Mouse (Mus musculus): ENCODE data around the gene Camkmt. TPM values are rescaled to one million over a fixed set of nuclear protein-coding genes. Genes with fewer than 3 reads are reported as not detected.

Camkmt gene
- polyA plus RNA-seq, 1 experiment from 2014 or later: 19.4 TPM

DNA sequence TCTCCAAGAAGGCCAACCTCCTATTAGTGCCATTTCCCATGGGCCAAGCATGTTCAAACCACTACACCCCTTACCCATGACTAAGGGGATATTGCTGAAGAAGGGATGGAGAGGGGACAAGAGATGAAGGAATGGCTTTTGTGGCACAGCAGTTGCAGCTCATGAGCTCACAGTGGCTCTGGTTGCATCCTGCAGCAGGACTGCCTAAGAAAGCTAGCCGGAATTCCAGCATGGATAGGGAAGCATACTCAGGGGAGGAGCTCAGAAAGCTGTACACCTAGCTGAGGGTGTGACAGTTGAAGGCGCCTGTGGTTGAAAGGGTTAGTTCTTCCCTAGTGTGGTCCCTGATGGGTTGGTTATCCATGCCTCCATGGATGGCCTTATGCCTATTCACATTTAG is 78.4 kb downstream of the Camkmt start:
- H3K4me2 ChIP-seq (ENCODE audit: low read length): no peak overlapping the region
- WGBS: 92% methylated on average over 2 of the region's 2 CpGs
- no peaks in the 10 kb centered on the region for H3K9me3 ChIP-seq (ENCODE audit: control insufficient read depth, low read length)
- no peak overlapping the region for H3K4me3 ChIP-seq (replicated peaks; ENCODE audit: low read depth, low read length)
- H3K36me3 ChIP-seq (ENCODE audit: control insufficient read depth, insufficient read depth, low read length): no peaks in the 10 kb centered on the region
- no peak for ATAC-seq (ENCODE audit: low FRiP score, low TSS enrichment)
- no peaks in the 10 kb centered on the region for H3K27me3 ChIP-seq (ENCODE audit: control insufficient read depth, insufficient read depth, low read length)
- H3K4me1 ChIP-seq (ENCODE audit: control insufficient read depth, insufficient read depth, low read length): 0 out of 2 replicates have a peak, but pooled peaks cover 3% of the 10 kb centered on the region
- H3K27ac ChIP-seq (replicated peaks; ENCODE audit: low read depth, low read length): no peak overlapping the region
- H3K9ac ChIP-seq (replicated peaks; ENCODE audit: low read length): no peak overlapping the region
- DNase-seq: no peak

- Histone ChIP-seq H3K36me3 (ENCODE audit: control insufficient read depth, insufficient read depth, low read length) (no peaks in the 10 kb centered on the region), H3K27me3 (ENCODE audit: control insufficient read depth, insufficient read depth, low read length) (no peaks in the 10 kb centered on the region), H3K27ac (replicated peaks; ENCODE audit: low read depth, low read length) (no peak overlapping the region), H3K4me3 (replicated peaks; ENCODE audit: low read depth, low read length) (no peak overlapping the region), H3K9me3 (ENCODE audit: control insufficient read depth, low read length) (no peaks in the 10 kb centered on the region), H3K4me1 (ENCODE audit: control insufficient read depth, insufficient read depth, low read length) (0 out of 2 replicates have a peak, but pooled peaks cover 3% of the 10 kb centered on the region), H3K9ac (replicated peaks; ENCODE audit: low read length) (no peak overlapping the region), H3K4me2 (ENCODE audit: low read length) (no peak overlapping the region)
- DNase-seq: no peak
- ATAC-seq (ENCODE audit: low FRiP score, low TSS enrichment): no peak
- 74% methylated on average over 10 of the region's 10 CpGs for WGBS
Observed at GRCm38 (mm10) chr17:85170541-85171255, 80.3 kb downstream of the Camkmt start.

DNA sequence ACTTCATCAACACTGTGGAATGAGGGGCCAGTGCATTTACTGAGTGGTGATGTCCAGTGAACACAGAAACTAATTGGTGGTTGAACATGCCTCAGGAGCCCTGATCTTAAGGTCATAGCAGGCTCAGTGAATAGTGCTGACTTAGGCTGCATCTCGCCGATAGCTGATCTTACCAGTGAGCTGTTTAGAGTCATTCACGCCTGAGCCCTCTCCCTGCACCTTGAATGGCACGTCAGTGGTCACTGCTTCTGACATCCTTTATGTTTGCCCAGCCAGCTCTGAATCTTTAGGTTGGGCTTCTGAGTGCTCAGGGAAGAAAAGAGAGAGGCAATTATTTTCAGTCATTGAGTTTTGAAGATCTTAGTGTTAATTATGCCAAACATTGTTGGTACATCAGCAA is 81.6 kb downstream of the Camkmt start:
- Histone ChIP-seq H3K27me3 (ENCODE audit: control insufficient read depth, insufficient read depth, low read length) (no peaks in the 10 kb centered on the region), H3K4me2 (ENCODE audit: low read length) (no peak overlapping the region), H3K4me1 (ENCODE audit: control insufficient read depth, insufficient read depth, low read length) (0 out of 2 replicates have a peak, but pooled peaks cover 3% of the 10 kb centered on the region), H3K36me3 (ENCODE audit: control insufficient read depth, insufficient read depth, low read length) (no peaks in the 10 kb centered on the region), H3K9me3 (ENCODE audit: control insufficient read depth, low read length) (no peaks in the 10 kb centered on the region), H3K9ac (replicated peaks; ENCODE audit: low read length) (no peak overlapping the region), H3K27ac (replicated peaks; ENCODE audit: low read depth, low read length) (no peak overlapping the region), H3K4me3 (replicated peaks; ENCODE audit: low read depth, low read length) (no peak overlapping the region)
- WGBS: 9% methylated on average over 4 of the region's 4 CpGs
- ATAC-seq (ENCODE audit: low FRiP score, low TSS enrichment): no peak
- DNase-seq: no peak

- no peak overlapping the region for H3K27ac ChIP-seq (replicated peaks; ENCODE audit: low read depth, low read length)
- DNase-seq (no peak), ATAC-seq (ENCODE audit: low FRiP score, low TSS enrichment) (no peak)
- H3K4me3 ChIP-seq (replicated peaks; ENCODE audit: low read depth, low read length): no peak overlapping the region
- H3K4me1 ChIP-seq (ENCODE audit: control insufficient read depth, insufficient read depth, low read length): no peaks in the 10 kb centered on the region
- H3K9me3 ChIP-seq (ENCODE audit: control insufficient read depth, low read length): no peaks in the 10 kb centered on the region
- 50% methylated on average over 13 of the region's 13 CpGs for WGBS
- H3K27me3 ChIP-seq (ENCODE audit: control insufficient read depth, insufficient read depth, low read length): no peaks in the 10 kb centered on the region
- H3K4me2 ChIP-seq (ENCODE audit: low read length): no peak overlapping the region
- no peaks in the 10 kb centered on the region for H3K36me3 ChIP-seq (ENCODE audit: control insufficient read depth, insufficient read depth, low read length)
- H3K9ac ChIP-seq (replicated peaks; ENCODE audit: low read length): no peak overlapping the region
Observed at GRCm38 (mm10) chr17:85177231-85177630, 86.9 kb downstream of the Camkmt start.

DNA sequence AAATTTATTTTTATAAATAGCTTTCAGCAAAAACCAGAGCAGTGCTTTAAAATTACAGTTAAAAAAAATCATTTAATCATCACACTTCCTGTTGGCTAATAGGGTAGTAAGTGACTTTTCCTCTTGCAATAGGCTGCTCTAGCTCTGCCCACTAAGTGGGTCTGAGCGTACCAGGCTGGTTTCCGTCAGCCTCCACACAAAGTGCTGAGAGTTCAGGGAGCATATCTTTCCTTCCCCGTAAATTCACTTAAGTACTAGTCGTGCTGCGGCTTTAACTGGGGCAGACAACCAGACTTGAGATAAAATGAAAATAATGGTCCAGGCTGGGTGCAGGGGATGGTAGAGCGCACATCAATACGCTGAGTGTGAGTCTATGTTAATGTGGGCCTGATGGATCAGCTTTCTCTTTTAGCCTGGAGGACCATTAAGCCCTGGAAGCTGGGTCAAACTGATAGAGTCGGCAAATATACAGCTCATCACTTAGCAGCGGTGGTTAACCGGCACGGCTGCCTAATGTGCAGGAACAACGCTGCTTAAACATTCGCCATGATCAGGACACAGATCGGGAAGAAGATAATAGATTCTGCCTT is 90.2 kb downstream of the Camkmt start:
- H3K27me3 ChIP-seq (ENCODE audit: control insufficient read depth, insufficient read depth, low read length): no peaks in the 10 kb centered on the region
- WGBS: 23% methylated on average over 14 of the region's 14 CpGs
- 0 out of 2 replicates have a peak overlapping the region, but pooled peaks have one; percentile 7 for H3K9ac ChIP-seq (replicated peaks; ENCODE audit: low read length)
- ATAC-seq (ENCODE audit: low FRiP score, low TSS enrichment) (no peak), DNase-seq (peak; percentile 40)
- no peaks in the 10 kb centered on the region for H3K9me3 ChIP-seq (ENCODE audit: control insufficient read depth, low read length)
- peak overlapping the region; percentile 36 for H3K4me2 ChIP-seq (ENCODE audit: low read length)
- no peaks in the 10 kb centered on the region for H3K36me3 ChIP-seq (ENCODE audit: control insufficient read depth, insufficient read depth, low read length)
- no peak overlapping the region for H3K27ac ChIP-seq (replicated peaks; ENCODE audit: low read depth, low read length)
- no peaks in the 10 kb centered on the region for H3K4me1 ChIP-seq (ENCODE audit: control insufficient read depth, insufficient read depth, low read length)
- no peak overlapping the region for H3K4me3 ChIP-seq (replicated peaks; ENCODE audit: low read depth, low read length)

DNA sequence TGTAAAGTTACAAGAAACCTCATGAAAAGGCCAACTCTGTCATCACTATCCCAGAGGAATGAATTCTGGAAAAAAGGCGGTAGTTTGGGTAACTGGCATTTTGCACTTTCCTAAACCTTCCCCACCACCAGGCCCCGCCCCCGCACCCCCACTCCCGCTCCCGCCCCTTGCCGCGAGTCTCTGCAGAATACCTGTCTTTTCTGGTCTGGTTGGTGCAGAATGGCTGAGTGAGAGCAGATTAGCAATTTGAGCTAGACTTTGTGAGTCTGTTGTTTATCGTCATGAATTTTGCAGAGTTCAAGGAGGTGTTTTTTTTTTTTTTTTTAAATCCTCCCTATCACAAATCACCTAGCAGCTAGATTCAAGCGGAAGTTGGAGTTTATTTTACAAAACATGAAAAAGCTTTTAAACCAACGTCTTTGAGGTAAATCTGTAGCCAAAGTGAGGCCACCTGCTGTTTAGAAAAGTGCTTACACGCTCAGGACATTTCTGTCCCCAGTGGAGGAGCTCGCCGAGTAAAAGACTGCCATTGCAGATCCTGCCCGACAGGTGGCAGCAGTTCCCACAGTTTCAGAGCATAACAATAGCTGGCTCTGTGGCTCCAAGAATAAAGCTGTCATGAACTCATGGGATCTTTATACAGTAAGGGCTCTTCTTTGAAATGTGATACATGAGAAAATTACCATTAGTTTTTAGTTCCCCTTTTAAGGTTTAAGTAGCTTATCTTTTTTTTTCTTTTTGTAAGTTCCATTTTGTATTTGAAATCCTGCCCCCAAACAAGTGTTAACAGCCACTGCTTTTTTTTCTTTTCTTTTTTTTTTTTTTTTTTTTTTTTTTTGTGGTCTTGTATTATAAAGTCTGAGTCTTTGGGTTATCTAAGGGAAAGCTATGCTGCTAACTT is 99.1 kb downstream of the Camkmt start:
- Histone ChIP-seq H3K36me3 (ENCODE audit: control insufficient read depth, insufficient read depth, low read length) (no peaks in the 10 kb centered on the region), H3K4me3 (replicated peaks; ENCODE audit: low read depth, low read length) (no peak overlapping the region), H3K4me1 (ENCODE audit: control insufficient read depth, insufficient read depth, low read length) (no peaks in the 10 kb centered on the region), H3K27me3 (ENCODE audit: control insufficient read depth, insufficient read depth, low read length) (no peaks in the 10 kb centered on the region; the same call in none of the 2 replicates), H3K9me3 (ENCODE audit: control insufficient read depth, low read length) (no peaks in the 10 kb centered on the region), H3K4me2 (ENCODE audit: low read length) (peak overlapping the region; percentile 37), H3K27ac (replicated peaks; ENCODE audit: low read depth, low read length) (no peak overlapping the region), H3K9ac (replicated peaks; ENCODE audit: low read length) (0 out of 2 replicates have a peak overlapping the region, but pooled peaks have one; percentile 23)
- WGBS: 5% methylated on average over 14 of the region's 14 CpGs
- DNase-seq (peak; percentile 95), ATAC-seq (ENCODE audit: low FRiP score, low TSS enrichment) (peak; percentile 75; the same call in 1 of the 2 replicates)

- H3K4me2 ChIP-seq (ENCODE audit: low read length): peak overlapping the region; percentile 37
- WGBS: 13% methylated on average over 7 of the region's 7 CpGs
- H3K9me3 ChIP-seq (ENCODE audit: control insufficient read depth, low read length): no peaks in the 10 kb centered on the region
- DNase-seq (peak; percentile 59), ATAC-seq (ENCODE audit: low FRiP score, low TSS enrichment) (no peak)
- H3K27ac ChIP-seq (replicated peaks; ENCODE audit: low read depth, low read length): no peak overlapping the region
- no peaks in the 10 kb centered on the region for H3K36me3 ChIP-seq (ENCODE audit: control insufficient read depth, insufficient read depth, low read length)
- no peaks in the 10 kb centered on the region for H3K4me1 ChIP-seq (ENCODE audit: control insufficient read depth, insufficient read depth, low read length)
- H3K4me3 ChIP-seq (replicated peaks; ENCODE audit: low read depth, low read length): no peak overlapping the region
- H3K27me3 ChIP-seq (ENCODE audit: control insufficient read depth, insufficient read depth, low read length): no peaks in the 10 kb centered on the region; the same call in none of the 2 replicates
- H3K9ac ChIP-seq (replicated peaks; ENCODE audit: low read length): 0 out of 2 replicates have a peak overlapping the region, but pooled peaks have one; percentile 23
Observed at GRCm38 (mm10) chr17:85190128-85190435, 99.7 kb downstream of the Camkmt start.

- Histone ChIP-seq H3K9me3 (ENCODE audit: control insufficient read depth, low read length) (no peaks in the 10 kb centered on the region), H3K27ac (replicated peaks; ENCODE audit: low read depth, low read length) (no peak overlapping the region), H3K9ac (replicated peaks; ENCODE audit: low read length) (no peak overlapping the region), H3K4me3 (replicated peaks; ENCODE audit: low read depth, low read length) (no peak overlapping the region), H3K36me3 (ENCODE audit: control insufficient read depth, insufficient read depth, low read length) (no peaks in the 10 kb centered on the region), H3K27me3 (ENCODE audit: control insufficient read depth, insufficient read depth, low read length) (no peaks in the 10 kb centered on the region; the same call in none of the 2 replicates), H3K4me1 (ENCODE audit: control insufficient read depth, insufficient read depth, low read length) (no peaks in the 10 kb centered on the region), H3K4me2 (ENCODE audit: low read length) (no peak overlapping the region)
- WGBS: 83% methylated on average over 11 of the region's 11 CpGs
- DNase-seq (no peak), ATAC-seq (ENCODE audit: low FRiP score, low TSS enrichment) (no peak)
Observed at GRCm38 (mm10) chr17:85193294-85193693, 102.9 kb downstream of the Camkmt start.
